Mouse (Mus musculus) liver, embryonic 14.5 days (tissue): ENCODE measurements around the gene Smg5. TPM values are rescaled to one million over a fixed set of nuclear protein-coding genes. Genes with fewer than 3 reads are reported as not detected.

ENCODE experiments used
- ATAC-seq: fragments of 200-750 bp; cut with Nextera tagmentation; 2 replicates; pipeline ENCODE4 v1.8.0; 2017; ENCODE audit warnings: moderate number of reproducible peaks, mild to moderate bottlenecking, moderate library complexity; ENCODE audit not compliant: insufficient read depth
- DNase-seq, 3 experiments: peaks; one replicate each; pipeline ENCODE4 v3.0.0-alpha.2; 2012 to 2013; ENCODE audit warnings: low read depth in 3 of 3, low spot score in 3 of 3
- H3K27ac ChIP-seq: fragments of 300-500 bp; sonication (generic); 2 replicates; pipeline ENCODE4 v1.5.1; 2014; ENCODE audit warnings: moderate library complexity, mild to moderate bottlenecking, control low read depth, inconsistent platforms
- H3K27me3 ChIP-seq: fragments of 300-500 bp; sonication (generic); 2 replicates; pipeline ENCODE4 v1.6.1; 2014; ENCODE audit warnings: mild to moderate bottlenecking, low read length, moderate library complexity; ENCODE audit not compliant: control insufficient read depth, insufficient read depth
- H3K36me3 ChIP-seq: fragments of 300-500 bp; sonication (generic); replicated peaks from 2 replicates; pipeline ENCODE4 v1.6.1; 2014; ENCODE audit warnings: low read depth; ENCODE audit not compliant: control insufficient read depth, insufficient read depth
- H3K4me1 ChIP-seq, 2 experiments: fragments of 200-500 bp in 1 of 2; fragments of 300-500 bp in 1 of 2; sonication (generic) in 1 of 2; replicated peaks; 2 replicates each; pipeline ENCODE4 v1.6.1; 2012 to 2014; ENCODE audit warnings: antibody characterized with exemption in 1 of 2, inconsistent platforms in 1 of 2, low read length in 1 of 2; ENCODE audit not compliant: control insufficient read depth in 2 of 2, insufficient read depth in 2 of 2
- H3K4me2 ChIP-seq: fragments of 300-500 bp; sonication (generic); 2 replicates; pipeline ENCODE4 v1.6.1; 2014; ENCODE audit warnings: low read depth, mild to moderate bottlenecking, control low read depth, moderate library complexity
- H3K4me3 ChIP-seq, 2 experiments: fragments of 200-500 bp in 1 of 2; fragments of 300-500 bp in 1 of 2; sonication (generic) in 1 of 2; 2 replicates each; pipeline ENCODE4 v1.5.1; 2012 to 2014; ENCODE audit warnings: low read depth in 2 of 2, low read length in 2 of 2, mild to moderate bottlenecking in 2 of 2, control low read depth in 1 of 2, inconsistent platforms in 1 of 2, moderate library complexity in 1 of 2; ENCODE audit not compliant: insufficient read depth in 1 of 2
- H3K9ac ChIP-seq: fragments of 300-500 bp; sonication (generic); replicated peaks from 2 replicates; pipeline ENCODE4 v1.6.1; 2014; ENCODE audit warnings: mild to moderate bottlenecking, control low read depth, moderate library complexity
- H3K9me3 ChIP-seq: fragments of 300-500 bp; sonication (generic); 2 replicates; pipeline ENCODE4 v1.6.1; 2016; ENCODE audit warnings: low read length, mixed read lengths; ENCODE audit not compliant: control insufficient read depth
- CTCF ChIP-seq: IDR thresholded peaks from 2 replicates; pipeline ENCODE4 v1.5.1; 2016; ENCODE audit warnings: antibody characterized with exemption, low read depth, control low read depth
- EP300 ChIP-seq: IDR thresholded peaks from 2 replicates; pipeline ENCODE4 v1.6.1; 2016; ENCODE audit warnings: antibody characterized with exemption, low read depth
- WGBS: fragments of 180-500 bp; shearing (Covaris S2); extraction: QIAGEN DNeasy Blood & Tissue Kit; methylation state at CpG from one replicate; pipeline ENCODE4 v1.1.7; 2014; ENCODE audit not compliant: insufficient replicate concordance; 5-methylcytosine and 5-hydroxymethylcytosine counted together
- polyA plus RNA-seq, 2 experiments: library from polyadenylated mRNA; depleted of rRNA in 1 of 2; stranded (reverse) in 1 of 2; unstranded in 1 of 2; fragments of >200 nt; fragmentation: Nextera tagmentation in 1 of 2; extraction: Ambion mirVana in 1 of 2; gene quantifications; 2 replicates each; pipeline versions ENCODE4 v1.2.1 to v1.2.3; 2012 to 2014

Smg5 gene
- polyA plus RNA-seq, 2 experiments, result 18.8 to 33.6 TPM

GRCm38 (mm10) chr3:88328956-88329355 is 7.1 kb upstream of the Smg5 start:
- Histone ChIP-seq H3K4me3 (no peak overlapping the region), H3K27me3 (no peaks in the 10 kb centered on the region), H3K9ac (no peak overlapping the region), H3K4me1 (peaks cover 0 to 8% of the 10 kb centered on the region in 2 experiments; a peak in 3 of 4 replicates), H3K4me2 (no peak overlapping the region), H3K27ac (no peak overlapping the region), H3K36me3 (no peaks in the 10 kb centered on the region), H3K9me3 (no peaks in the 10 kb centered on the region)
- 67% methylated on average over 5 of the region's 5 CpGs for WGBS
- ATAC-seq, result no peak
- no peak for TF ChIP-seq EP300
- no peak for DNase-seq

- DNase-seq, result peak; percentile 56 to 60 (median 57)
- Histone ChIP-seq H3K4me2 (no peak overlapping the region), H3K9ac (no peak overlapping the region), H3K27me3 (no peaks in the 10 kb centered on the region), H3K36me3 (no peaks in the 10 kb centered on the region), H3K4me1 (peaks cover 11 to 14% of the 10 kb centered on the region in 2 experiments), H3K27ac (no peak overlapping the region), H3K4me3 (no peak overlapping the region), H3K9me3 (no peaks in the 10 kb centered on the region)
- TF ChIP-seq EP300 (no peak), CTCF (peak; percentile 91)
- ATAC-seq, result no peak
- WGBS, result 15% methylated on average over 2 of the region's 2 CpGs
Measured at GRCm38 (mm10) chr3:88331282-88331681, 4.8 kb upstream of the Smg5 start.

GRCm38 (mm10) chr3:88334029-88334658 is 1.9 kb upstream of the Smg5 start:
- Histone ChIP-seq H3K4me2 (peak overlapping the region; percentile 94), H3K36me3 (no peaks in the 10 kb centered on the region), H3K27ac (peak overlapping the region; percentile 97), H3K27me3 (no peaks in the 10 kb centered on the region), H3K9ac (peak overlapping the region; percentile 86), H3K4me1 (peaks cover 32% of the 10 kb centered on the region in 2 experiments), H3K9me3 (no peaks in the 10 kb centered on the region), H3K4me3 (peak overlapping the region in 1 of 2 experiments; percentile 78; a peak in 2 of 4 replicates)
- no peak for TF ChIP-seq EP300
- no peak for TF ChIP-seq CTCF
- WGBS, result 54% methylated on average over 12 of the region's 12 CpGs
- DNase-seq (peak in 1 of 3 experiments; percentile 47), ATAC-seq (no peak)

GRCm38 (mm10) chr3:88334902-88335435 is 1.1 kb upstream of the Smg5 start:
- Histone ChIP-seq H3K9me3 (no peaks in the 10 kb centered on the region), H3K4me3 (peak overlapping the region; percentile 78 to 88), H3K4me2 (peak overlapping the region; percentile 94), H3K9ac (peak overlapping the region; percentile 86), H3K36me3 (no peaks in the 10 kb centered on the region), H3K27ac (peak overlapping the region; percentile 97), H3K4me1 (peaks cover 35 to 37% of the 10 kb centered on the region in 2 experiments), H3K27me3 (no peaks in the 10 kb centered on the region)
- ATAC-seq, result no peak
- DNase-seq, result no peak
- WGBS, result 18% methylated on average over 3 of the region's 3 CpGs
- TF ChIP-seq EP300, result no peak
- TF ChIP-seq CTCF, result no peak

- Histone ChIP-seq H3K4me1 (peaks cover 37 to 38% of the 10 kb centered on the region in 2 experiments), H3K27me3 (no peaks in the 10 kb centered on the region), H3K4me3 (peak overlapping the region; percentile 78 to 88), H3K4me2 (peak overlapping the region; percentile 94), H3K9ac (peak overlapping the region; percentile 86), H3K27ac (peak overlapping the region; percentile 97), H3K36me3 (no peaks in the 10 kb centered on the region), H3K9me3 (no peaks in the 10 kb centered on the region)
- TF ChIP-seq EP300, result no peak
- TF ChIP-seq CTCF, result peak; percentile 28; the same call in 1 of the 2 replicates
- under 1% methylated on average over 27 of the region's 27 CpGs for WGBS
- ATAC-seq (peak; percentile 42), DNase-seq (no peak)
Measured at GRCm38 (mm10) chr3:88335436-88336053, 515 bp upstream of the Smg5 start.
